Mouse (Mus musculus) thymus, postnatal 14 days (tissue): ENCODE measurements around the gene Disp3.
A peak's percentile ranks its signal among the peaks of the same experiment; 100 is the strongest.

ENCODE experiments used
- DNase-seq: peaks from one replicate; pipeline ENCODE4 v3.0.0; 2021

Disp3 gene

GRCm38 (mm10) chr4:148287041-148287440 lies 724 bp downstream of the Disp3 start:
- DNase-seq, result no peak

GRCm38 (mm10) chr4:148286226-148287031 lies 1.3 kb downstream of the Disp3 start:
- DNase-seq, result peak; percentile 7

DNA sequence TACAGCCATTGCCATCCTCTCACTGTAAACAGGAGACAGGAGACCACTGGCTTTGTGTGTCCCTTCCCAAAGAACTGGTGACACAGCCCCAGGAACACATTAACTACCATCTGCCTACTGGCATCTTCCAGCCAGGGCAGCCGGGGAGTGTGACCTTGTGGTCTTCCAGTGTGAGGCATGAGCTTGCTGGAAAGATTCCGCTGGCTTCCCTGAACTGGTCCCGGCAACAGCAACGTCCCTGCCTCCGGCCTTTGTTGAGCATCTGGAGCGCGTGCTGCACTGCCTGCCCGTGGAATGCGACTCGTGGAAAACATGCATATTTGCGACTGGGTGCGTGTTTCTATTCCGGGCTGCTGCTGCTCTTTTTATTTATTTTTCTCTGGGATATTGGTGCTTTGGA lies 3.5 kb downstream of the Disp3 start:
- DNase-seq, result no peak

DNA sequence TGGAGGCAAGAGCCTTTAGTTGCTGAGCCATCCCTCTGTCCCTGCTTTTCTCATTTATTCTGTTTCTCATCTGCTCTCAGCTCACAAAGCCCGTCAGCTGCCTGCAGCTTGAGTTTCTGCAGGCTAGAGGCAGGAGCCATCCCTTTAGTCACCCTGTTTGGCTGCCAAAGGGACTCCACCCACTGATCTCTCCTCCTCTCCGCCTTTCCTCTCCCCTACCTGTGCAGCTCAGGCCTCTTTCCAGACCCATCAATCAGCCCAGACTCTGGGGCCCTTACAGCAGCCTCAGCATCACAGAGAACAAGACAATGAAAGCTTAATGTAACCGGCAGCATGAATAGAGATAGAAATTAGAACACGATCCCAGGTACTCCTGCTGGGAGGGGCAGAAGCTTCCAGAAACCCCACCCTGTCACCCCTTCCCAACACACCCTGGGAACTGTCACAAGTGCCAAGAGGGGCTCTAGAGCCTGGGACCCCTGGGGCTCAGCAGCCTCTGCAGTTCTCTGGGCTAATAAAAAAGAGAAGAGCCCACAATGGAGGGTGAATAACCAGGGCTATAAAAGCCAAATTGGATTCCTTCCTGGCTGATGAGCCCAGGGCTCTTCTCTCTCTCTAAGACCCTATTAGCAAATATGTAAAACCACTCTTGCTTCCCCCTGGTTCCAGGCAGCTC lies 10.8 kb downstream of the Disp3 start:
- no peak for DNase-seq

GRCm38 (mm10) chr4:148274671-148275070 lies 13.1 kb downstream of the Disp3 start:
- DNase-seq, result no peak

- DNase-seq, result no peak
Measured at GRCm38 (mm10) chr4:148273229-148273628, 14.5 kb downstream of the Disp3 start.

- no peak for DNase-seq
Measured at GRCm38 (mm10) chr4:148271656-148272055, 16.1 kb downstream of the Disp3 start.

DNA sequence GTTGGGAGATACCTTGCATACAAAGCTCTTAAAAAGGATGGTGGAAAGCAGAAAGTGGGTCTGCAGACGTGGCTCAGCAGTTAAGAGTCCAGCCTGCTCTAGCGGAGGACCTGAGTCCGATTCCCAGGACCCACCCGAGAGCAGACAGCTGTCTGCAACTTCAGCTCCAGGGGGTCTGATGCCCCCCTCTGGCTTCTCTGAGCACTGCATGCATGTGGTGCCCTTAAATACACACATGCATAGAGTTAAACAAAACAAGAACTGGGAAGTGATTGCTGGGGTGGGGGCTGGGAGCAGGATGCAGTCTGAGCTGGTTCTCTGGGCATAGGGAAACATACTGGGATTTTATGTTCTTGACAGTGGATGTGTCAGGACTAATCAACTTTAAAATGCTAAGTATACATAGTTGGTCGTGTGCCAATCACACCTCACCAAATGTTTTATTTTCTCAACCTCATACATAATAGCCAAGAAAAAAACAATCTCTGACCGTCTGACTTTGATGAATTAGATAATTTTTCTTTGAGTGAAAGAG lies 20.7 kb downstream of the Disp3 start:
- DNase-seq, result no peak

DNA sequence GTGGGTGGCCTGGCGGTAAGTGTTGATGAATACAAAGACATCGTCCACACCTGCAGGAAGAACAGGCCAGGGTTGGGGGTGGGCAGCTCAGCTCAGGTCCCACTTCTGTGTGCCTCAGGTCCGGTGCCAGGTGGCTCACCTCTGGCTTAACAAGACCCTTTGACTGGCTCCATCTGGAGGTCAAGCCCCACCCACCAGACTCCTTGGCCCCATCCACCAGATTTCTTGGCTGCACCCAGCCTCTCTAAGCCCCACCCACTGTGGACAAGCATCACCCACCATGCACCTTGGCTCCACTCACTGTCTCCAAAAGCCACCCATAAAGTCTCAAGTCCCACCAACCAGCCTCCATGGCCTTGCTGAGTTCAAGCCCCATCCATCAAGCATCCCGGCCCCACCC lies 27.8 kb downstream of the Disp3 start:
- DNase-seq, result no peak

- peak; percentile 20 for DNase-seq
Measured at GRCm38 (mm10) chr4:148249341-148249740, 38.4 kb downstream of the Disp3 start.

- no peak for DNase-seq
Measured at GRCm38 (mm10) chr4:148240387-148240786, 47.4 kb downstream of the Disp3 start.

DNA sequence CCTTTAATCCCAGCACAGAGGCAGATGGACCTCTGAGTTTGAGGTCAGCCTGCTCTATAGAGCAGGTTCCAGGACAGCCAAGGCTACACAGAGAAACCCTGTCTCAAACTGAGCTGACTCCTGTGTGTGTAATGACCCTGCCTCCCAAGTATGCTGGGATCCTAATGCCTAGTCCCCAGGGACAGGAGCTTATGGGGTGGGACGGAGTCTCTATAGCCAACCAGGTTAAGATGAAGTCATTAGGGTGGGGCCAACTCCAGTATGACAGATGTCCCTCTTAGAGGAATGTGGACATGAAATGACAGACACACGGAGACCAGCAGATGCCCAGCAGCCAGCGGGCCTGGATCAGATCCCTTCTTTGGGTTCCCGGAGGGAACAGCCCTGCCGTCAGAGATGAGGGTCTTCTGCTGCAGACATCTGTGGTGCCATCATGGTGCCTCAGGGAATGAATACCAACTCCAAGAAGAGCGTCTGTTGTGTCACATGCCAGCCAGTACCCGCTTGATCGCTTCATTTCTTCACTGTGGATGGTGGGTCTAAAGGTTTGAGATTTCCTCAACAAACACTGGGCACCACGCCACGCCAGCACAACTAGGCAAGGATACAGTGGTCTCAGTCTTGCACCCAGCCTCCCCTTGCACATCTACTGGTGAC lies 48.2 kb downstream of the Disp3 start:
- DNase-seq, result no peak

DNA sequence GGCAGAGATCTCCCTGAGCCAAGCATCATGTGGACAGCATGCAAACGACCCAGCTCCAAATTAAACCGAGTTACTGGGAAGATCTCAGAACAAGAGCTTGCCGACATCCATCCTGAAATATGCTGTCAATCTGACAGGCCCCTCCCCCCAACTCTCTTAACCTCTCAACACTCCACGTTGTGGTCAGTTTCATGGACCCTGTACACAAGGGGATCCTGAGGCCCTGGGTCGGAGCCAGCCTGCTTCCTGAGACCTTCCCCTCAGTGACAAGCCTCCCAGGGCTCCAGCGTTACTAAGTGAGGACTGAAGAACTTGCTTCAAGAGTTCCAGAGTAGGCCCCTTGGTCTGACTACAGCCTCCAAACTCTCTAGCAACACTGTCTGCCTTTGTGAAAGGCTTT lies 48.8 kb downstream of the Disp3 start:
- DNase-seq, result no peak

- no peak for DNase-seq
Measured at GRCm38 (mm10) chr4:148238218-148238617, 49.5 kb downstream of the Disp3 start.

GRCm38 (mm10) chr4:148236664-148237063 lies 51.1 kb downstream of the Disp3 start:
- no peak for DNase-seq

- no peak for DNase-seq
Measured at GRCm38 (mm10) chr4:148233061-148233460, 54.7 kb downstream of the Disp3 start.

GRCm38 (mm10) chr4:148232615-148233014 lies 55.1 kb downstream of the Disp3 start:
- DNase-seq, result no peak

GRCm38 (mm10) chr4:148232124-148232523 lies 55.6 kb downstream of the Disp3 start:
- DNase-seq, result no peak

GRCm38 (mm10) chr4:148229646-148230045 lies 58.1 kb downstream of the Disp3 start:
- no peak for DNase-seq

- no peak for DNase-seq
Measured at GRCm38 (mm10) chr4:148222983-148223382, 64.8 kb downstream of the Disp3 start.

DNA sequence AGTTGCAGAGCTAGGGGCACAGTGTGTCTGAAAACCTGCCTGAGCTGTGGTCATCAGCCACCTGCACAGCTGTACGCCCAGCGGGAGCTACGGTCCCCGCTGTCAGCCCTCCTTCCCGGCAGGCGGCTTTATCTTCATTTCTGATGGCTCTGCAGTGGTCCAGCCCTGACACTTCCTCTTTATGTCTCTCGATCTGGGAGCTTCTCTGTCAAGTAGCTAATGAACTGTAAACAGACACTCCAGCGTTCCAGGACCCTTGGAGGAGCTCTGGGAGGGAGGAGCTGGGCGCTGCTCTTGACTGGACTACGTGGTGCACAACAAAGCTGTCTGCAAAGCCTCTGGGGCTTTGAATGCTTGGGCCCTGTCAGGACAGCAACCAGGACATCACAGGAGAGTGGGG lies 67.1 kb downstream of the Disp3 start:
- no peak for DNase-seq

DNA sequence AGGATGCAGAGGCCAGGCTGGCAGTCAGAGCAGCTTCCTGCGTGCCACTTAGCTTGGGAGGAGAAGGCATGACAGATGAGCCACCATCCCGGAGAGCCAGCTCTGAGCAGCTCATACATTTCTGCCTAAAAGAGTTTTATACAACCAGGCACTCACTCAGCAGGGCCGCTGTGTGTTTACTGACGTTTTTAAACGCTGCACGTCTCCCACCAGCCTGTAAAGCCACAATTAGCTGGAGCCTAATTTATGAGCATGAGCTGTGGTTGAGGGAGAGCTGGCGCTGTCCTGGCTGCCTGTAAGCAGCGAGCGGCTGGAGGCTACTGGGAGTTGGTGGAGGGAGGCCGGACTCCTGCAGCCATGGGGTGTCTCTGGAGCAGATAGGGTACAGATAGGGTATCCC lies 69.5 kb downstream of the Disp3 start:
- DNase-seq, result no peak

GRCm38 (mm10) chr4:148215264-148215900 lies 72.4 kb downstream of the Disp3 start:
- no peak for DNase-seq
